12 mouse cellular contexts compared by ENCODE assay signal in the genomic region with DNA sequence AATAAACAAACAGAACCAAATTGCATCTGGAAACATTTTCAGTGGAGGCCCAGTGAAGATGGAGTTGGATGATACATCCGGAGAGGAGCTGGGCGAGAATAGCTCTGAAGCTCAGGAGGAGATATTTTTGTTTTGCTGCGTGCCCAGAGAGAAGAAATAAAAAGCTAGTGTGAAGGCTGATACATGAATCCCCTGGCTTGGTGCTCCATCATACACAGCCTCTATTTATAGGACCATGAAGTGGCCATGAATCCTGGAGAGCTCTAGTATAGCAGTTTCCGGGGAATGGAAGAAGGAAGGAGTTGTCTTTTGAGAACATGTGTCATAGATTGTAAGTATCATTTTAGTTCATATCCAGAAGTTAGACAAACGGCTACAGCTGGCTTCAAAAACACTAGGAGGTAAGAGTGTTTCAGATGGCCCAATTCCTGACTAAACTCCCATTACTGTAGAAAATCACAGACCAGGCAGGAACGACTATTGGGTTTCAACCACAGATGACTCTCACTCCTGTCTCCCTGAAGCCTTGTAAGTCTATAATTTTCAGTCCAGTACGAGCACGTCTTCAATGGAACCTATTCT.
A peak's percentile ranks its signal among the peaks of the same experiment; 100 is the strongest.
DNase-seq lines count a peak whose midpoint lies in the region; ATAC-seq and TF ChIP-seq lines count a peak whose summit lies in the region.
"Had no signal": no experiment of that assay in that cellular context is flagged by ENCODE, and none has a peak within 500 bp of the region (broad histone marks: within the 10 kb centered on the region; RNA-seq: fewer than 3 reads in every experiment).

No protein-coding gene starts in this region.

- DNase-seq in frontal cortex, adult 2 months (ENCODE audit: extremely low spot score in 1 of 2, low spot score in 1 of 2): no peak
- no peak for DNase-seq in kidney, adult 2 months
- DNase-seq in kidney, adult 11 months: no peak
- peak; percentile 25 for DNase-seq in right cerebral cortex, adult 2 months (ENCODE audit: low spot score in 2 of 2)
- no peak for DNase-seq in right cerebral cortex, postnatal 10 days (ENCODE audit: low spot score in 2 of 2)
- DNase-seq in lung, postnatal 14 days: no peak
- DNase-seq: cerebellum, adult 11-12 months; lung, embryonic 14.5 days had no signal

- peak; percentile 84 for ATAC-seq in frontal cortex, adult (ENCODE audit: low TSS enrichment)
- no peak for ATAC-seq in erythroid progenitor cell, adult 5-6 weeks (replicated peaks; ENCODE audit: low FRiP score, poor library complexity, severe bottlenecking)

- no peak for TF ChIP-seq CTCF in kidney, adult 2 months (conservative IDR thresholded peaks at IDR 0.05; ENCODE audit: insufficient read depth, insufficient read length, low read depth, low read length)

- TF ChIP-seq POLR2A in kidney, adult 2 months (IDR thresholded peaks at IDR 0.05; ENCODE audit: low read depth, low read length): no peak

- no peak overlapping the region for H3K4me3 ChIP-seq in kidney, adult 2 months (ENCODE audit: insufficient read depth, low read depth, low read length)
- H3K4me3 ChIP-seq: midbrain, embryonic 12.5 days had no signal

- no peaks in the 10 kb centered on the region for H3K27me3 ChIP-seq in kidney, adult 2 months (replicated peaks; ENCODE audit: control insufficient read depth, insufficient read depth, low read length)
- H3K27me3 ChIP-seq: midbrain, embryonic 12.5 days had no signal

- 80% methylated on average over 8 of the region's 8 CpGs for WGBS in kidney, adult 2 months

- peak overlapping the region; percentile 8; the same call in 1 of the 2 replicates for H3K27ac ChIP-seq in kidney, adult 2 months (ENCODE audit: insufficient read depth, low read depth, low read length)
- H3K27ac ChIP-seq: hindbrain, embryonic 14.5 days; midbrain, embryonic 12.5 days had no signal

- H3K4me1 ChIP-seq in kidney, adult 2 months (ENCODE audit: control insufficient read depth, insufficient read depth, low read length): no peaks in the 10 kb centered on the region
- H3K4me1 ChIP-seq: midbrain, embryonic 12.5 days had no signal

- no peaks in the 10 kb centered on the region for H3K36me3 ChIP-seq in kidney, adult 2 months (ENCODE audit: control insufficient read depth, insufficient read depth, low read length)
- H3K36me3 ChIP-seq: midbrain, embryonic 12.5 days had no signal

Comparison
In these comparisons a context has a peak if more than half of its experiments do, and no peak if none do; other contexts are left out.
1. DNase-seq: peak in right cerebral cortex, adult 2 months (2 of 2); none in frontal cortex, adult 2 months (0 of 2), kidney, adult 2 months (single experiment), kidney, adult 11 months (single experiment), right cerebral cortex, postnatal 10 days (0 of 2) and lung, postnatal 14 days (single experiment).